17 mouse cellular contexts compared by ENCODE assay signal in genomic region chr16:10764323-10764722, GRCm38 (mm10). TPM values are rescaled to one million over a fixed set of nuclear protein-coding genes. Genes with fewer than 3 reads are reported as not detected.
"Had no signal": no experiment of that assay in that cellular context is flagged by ENCODE, and none has a peak within 500 bp of the region (broad histone marks: within the 10 kb centered on the region; RNA-seq: fewer than 3 reads in every experiment).

No protein-coding gene starts in this region.

- H3K27ac ChIP-seq: hindbrain, embryonic 15.5 days; limb, embryonic 13.5 days; liver, embryonic 14.5 days; midbrain, embryonic 10.5 days; neural tube, embryonic 15.5 days; stomach, postnatal 0 days had no signal

- H3K27me3 ChIP-seq: hindbrain, embryonic 15.5 days; limb, embryonic 13.5 days; neural tube, embryonic 15.5 days had no signal

- H3K9ac ChIP-seq: hindbrain, embryonic 15.5 days; limb, embryonic 13.5 days; liver, embryonic 14.5 days; neural tube, embryonic 15.5 days had no signal

- H3K9me3 ChIP-seq: hindbrain, embryonic 15.5 days; limb, embryonic 13.5 days; midbrain, embryonic 10.5 days; neural tube, embryonic 15.5 days had no signal

- H3K4me3 ChIP-seq: hindbrain, embryonic 15.5 days; limb, embryonic 13.5 days; midbrain, embryonic 10.5 days; myocyte; neural tube, embryonic 15.5 days had no signal

- DNase-seq: kidney, adult 9 months; left cerebral cortex, postnatal 4 days; midbrain, embryonic 14.5 days; right cerebral cortex, adult 18-20 months; right cerebral cortex, postnatal 25 days; thymus, postnatal 4 days had no signal

- H3K36me3 ChIP-seq: hindbrain, embryonic 15.5 days; limb, embryonic 13.5 days; midbrain, embryonic 10.5 days; neural tube, embryonic 15.5 days had no signal

- H3K4me2 ChIP-seq: hindbrain, embryonic 15.5 days; limb, embryonic 13.5 days; neural tube, embryonic 15.5 days had no signal

- H3K4me1 ChIP-seq: hindbrain, embryonic 15.5 days; neural tube, embryonic 15.5 days had no signal

RNA-seq across cellular contexts. Expression of gene Tnp2, which starts 24.1 kb away (rescaled TPM):
- polyA plus RNA-seq: hindbrain, embryonic 15.5 days; limb, embryonic 13.5 days; liver, adult 2 months; liver, embryonic 14.5 days; midbrain, embryonic 10.5 days; midbrain, embryonic 14.5 days; neural tube, embryonic 11.5 days; neural tube, embryonic 15.5 days; small intestine, adult 2 months; stomach, postnatal 0 days had no signal

RNA-seq across cellular contexts. Expression of gene Prm3, which starts 26.4 kb away (rescaled TPM):
- polyA plus RNA-seq: hindbrain, embryonic 15.5 days; large intestine, adult 2 months; limb, embryonic 13.5 days; liver, adult 2 months; liver, embryonic 14.5 days; midbrain, embryonic 10.5 days; midbrain, embryonic 14.5 days; myocyte; neural tube, embryonic 11.5 days; neural tube, embryonic 15.5 days; small intestine, adult 2 months; stomach, postnatal 0 days had no signal

RNA-seq across cellular contexts. Expression of gene Prm2, which starts 31.6 kb away (rescaled TPM):
- polyA plus RNA-seq: hindbrain, embryonic 15.5 days; limb, embryonic 13.5 days; liver, adult 2 months; liver, embryonic 14.5 days; midbrain, embryonic 10.5 days; midbrain, embryonic 14.5 days; myocyte; neural tube, embryonic 11.5 days; neural tube, embryonic 15.5 days; small intestine, adult 2 months; stomach, postnatal 0 days had no signal

RNA-seq across cellular contexts. Expression of gene Prm1, which starts 41.3 kb away (rescaled TPM):
- polyA plus RNA-seq: liver, adult 2 months; liver, embryonic 14.5 days; midbrain, embryonic 10.5 days; midbrain, embryonic 14.5 days; myocyte; neural tube, embryonic 11.5 days; small intestine, adult 2 months had no signal
